Mouse (Mus musculus) midbrain, embryonic 11.5 days (tissue): ENCODE measurements at regions not wholly inside any gene's neighbourhood (a gene's known extent, or its start where the extent isn't known, plus 50 kb on each side); places are given as distances from the start of the nearest gene placed in this dataset.

Experiments
- ATAC-seq: fragments of 200-750 bp; cut with Nextera tagmentation; 2 replicates; pipeline ENCODE4 v1.8.0; 2017; ENCODE audit warnings: moderate TSS enrichment, moderate library complexity; ENCODE audit not compliant: low FRiP score
- DNase-seq: peaks from one replicate; pipeline ENCODE4 v3.0.0; 2015; ENCODE audit warnings: low spot score; ENCODE audit errors: missing footprints
- H3K27ac ChIP-seq: fragments of 300-500 bp; sonication (generic); 2 replicates; pipeline ENCODE4 v1.5.1; 2014; ENCODE audit warnings: low read depth, low read length
- H3K27me3 ChIP-seq: fragments of 300-500 bp; sonication (generic); 2 replicates; pipeline ENCODE4 v1.6.1; 2014; ENCODE audit warnings: mild to moderate bottlenecking, low read length, moderate library complexity, mixed read lengths; ENCODE audit not compliant: control insufficient read depth, insufficient read depth
- H3K36me3 ChIP-seq: fragments of 300-500 bp; sonication (generic); 2 replicates; pipeline ENCODE4 v1.6.1; 2014; ENCODE audit warnings: mild to moderate bottlenecking, low read length, moderate library complexity, mixed read lengths; ENCODE audit not compliant: control insufficient read depth, insufficient read depth
- H3K4me1 ChIP-seq: fragments of 300-500 bp; sonication (generic); 2 replicates; pipeline ENCODE4 v1.6.1; 2014; ENCODE audit warnings: low read length; ENCODE audit not compliant: control insufficient read depth, insufficient read depth
- H3K4me2 ChIP-seq: fragments of 300-500 bp; sonication (generic); 2 replicates; pipeline ENCODE4 v1.6.1; 2014; ENCODE audit warnings: mild to moderate bottlenecking, moderate library complexity
- H3K4me3 ChIP-seq: fragments of 300-500 bp; sonication (generic); 2 replicates; pipeline ENCODE4 v1.5.1; 2014; ENCODE audit warnings: low read depth, low read length
- H3K9ac ChIP-seq: fragments of 300-500 bp; sonication (generic); 2 replicates; pipeline ENCODE4 v1.6.1; 2014; ENCODE audit warnings: low read length
- H3K9me3 ChIP-seq: fragments of 300-500 bp; sonication (generic); 2 replicates; pipeline ENCODE4 v1.6.1; 2016; ENCODE audit warnings: low read length; ENCODE audit not compliant: control insufficient read depth
- WGBS: fragments of 180-500 bp; shearing (Covaris S2); extraction: QIAGEN DNeasy Blood & Tissue Kit; methylation state at CpG from one replicate; pipeline ENCODE4 v1.1.7; 2014; 5-methylcytosine and 5-hydroxymethylcytosine counted together

GRCm38 (mm10) chr11:38762241-38762640, 1526.5 kb upstream of the Tenm2 start:
- no peak for ATAC-seq
- H3K4me2 ChIP-seq: no peak overlapping the region
- H3K27ac ChIP-seq: no peak overlapping the region
- 59% methylated on average over 2 of the region's 2 CpGs for WGBS
- no peak for DNase-seq
- no peaks in the 10 kb centered on the region for H3K4me1 ChIP-seq
- H3K9me3 ChIP-seq: no peaks in the 10 kb centered on the region
- no peaks in the 10 kb centered on the region for H3K27me3 ChIP-seq
- H3K36me3 ChIP-seq: no peaks in the 10 kb centered on the region
- no peak overlapping the region for H3K9ac ChIP-seq
- no peak overlapping the region for H3K4me3 ChIP-seq

- H3K4me1 ChIP-seq: no peaks in the 10 kb centered on the region
- DNase-seq (peak; percentile 85), ATAC-seq (peak; percentile 79)
- no peaks in the 10 kb centered on the region for H3K9me3 ChIP-seq
- H3K4me2 ChIP-seq: no peak overlapping the region
- 46% methylated on average over 3 of the region's 3 CpGs for WGBS
- H3K9ac ChIP-seq: no peak overlapping the region
- H3K27me3 ChIP-seq: no peaks in the 10 kb centered on the region
- no peak overlapping the region for H3K4me3 ChIP-seq
- H3K27ac ChIP-seq: no peak overlapping the region
- H3K36me3 ChIP-seq: no peaks in the 10 kb centered on the region
Measured at GRCm38 (mm10) chr11:38747549-38747948, 1511.8 kb upstream of the Tenm2 start.

GRCm38 (mm10) chr11:38729101-38729500, 1493.3 kb upstream of the Tenm2 start:
- H3K36me3 ChIP-seq: no peaks in the 10 kb centered on the region
- 71% methylated on average over 2 of the region's 2 CpGs for WGBS
- H3K9me3 ChIP-seq: no peaks in the 10 kb centered on the region
- H3K27ac ChIP-seq: no peak overlapping the region
- no peak overlapping the region for H3K9ac ChIP-seq
- ATAC-seq (no peak), DNase-seq (no peak)
- no peak overlapping the region for H3K4me2 ChIP-seq
- no peaks in the 10 kb centered on the region for H3K4me1 ChIP-seq
- H3K4me3 ChIP-seq: no peak overlapping the region
- H3K27me3 ChIP-seq: no peaks in the 10 kb centered on the region

GRCm38 (mm10) chr11:38715697-38716096, 1479.9 kb upstream of the Tenm2 start:
- DNase-seq (no peak), ATAC-seq (no peak)
- Histone ChIP-seq H3K4me1 (no peaks in the 10 kb centered on the region), H3K36me3 (no peaks in the 10 kb centered on the region), H3K4me2 (no peak overlapping the region), H3K27ac (no peak overlapping the region), H3K4me3 (no peak overlapping the region), H3K27me3 (no peaks in the 10 kb centered on the region), H3K9me3 (no peaks in the 10 kb centered on the region), H3K9ac (no peak overlapping the region)
- WGBS: 93% methylated on average over 3 of the region's 3 CpGs

- H3K36me3 ChIP-seq: no peaks in the 10 kb centered on the region
- no peak overlapping the region for H3K4me3 ChIP-seq
- DNase-seq (peak; percentile 73), ATAC-seq (no peak)
- H3K4me1 ChIP-seq: 0 out of 2 replicates have a peak, but pooled peaks cover 2% of the 10 kb centered on the region
- no peaks in the 10 kb centered on the region for H3K9me3 ChIP-seq
- WGBS: 34% methylated on average over 7 of the region's 7 CpGs
- no peak overlapping the region for H3K9ac ChIP-seq
- H3K4me2 ChIP-seq: no peak overlapping the region
- H3K27ac ChIP-seq: no peak overlapping the region
- H3K27me3 ChIP-seq: no peaks in the 10 kb centered on the region
Measured at GRCm38 (mm10) chr11:38681264-38681663, 1445.5 kb upstream of the Tenm2 start.

DNA sequence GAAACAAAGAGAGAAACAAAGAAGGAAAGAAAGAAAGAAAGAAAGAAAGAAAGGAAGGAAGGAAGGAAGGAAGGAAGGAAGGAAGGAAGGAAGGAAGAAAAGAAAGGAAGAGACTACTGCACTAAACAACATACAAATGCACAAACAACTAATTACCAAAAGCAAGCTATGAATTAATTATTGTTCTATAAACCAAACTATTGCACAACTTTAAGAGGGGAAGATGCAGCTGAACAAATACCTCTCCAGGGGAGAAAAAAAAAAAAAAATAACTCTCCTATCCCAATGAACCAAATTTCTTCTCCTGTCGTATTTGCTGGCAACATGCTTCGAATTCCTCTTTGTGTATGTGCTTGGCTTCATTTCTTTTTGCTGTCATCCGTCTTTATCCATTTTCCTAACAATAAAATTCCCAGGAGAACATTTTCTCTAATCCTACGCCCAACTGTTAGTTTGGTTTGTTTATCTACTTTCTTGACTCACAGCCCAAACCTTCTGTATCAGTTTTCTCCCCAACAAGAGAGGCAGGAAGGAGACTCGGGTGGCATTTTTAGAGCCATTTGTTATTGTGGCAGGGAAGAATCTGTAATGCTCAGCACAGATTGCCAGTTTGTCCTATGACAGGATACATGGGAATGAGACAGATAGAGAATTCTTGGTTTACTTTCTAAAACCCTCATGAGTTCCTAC, 1437.7 kb upstream of the Tenm2 start:
- Histone ChIP-seq H3K4me3 (no peak overlapping the region), H3K27me3 (no peaks in the 10 kb centered on the region), H3K27ac (no peak overlapping the region), H3K9ac (no peak overlapping the region), H3K9me3 (no peaks in the 10 kb centered on the region), H3K4me1 (no peaks in the 10 kb centered on the region), H3K4me2 (no peak overlapping the region), H3K36me3 (no peaks in the 10 kb centered on the region)
- ATAC-seq: no peak
- 71% methylated on average over 5 of the region's 5 CpGs for WGBS
- DNase-seq: peak; percentile 64
